Mouse (Mus musculus) heart, embryonic 15.5 days (tissue): ENCODE measurements at regions not wholly inside any gene's neighbourhood (a gene's known extent, or its start where the extent isn't known, plus 50 kb on each side); places are given as distances from the start of the nearest gene placed in this dataset.

Experiments used
- ATAC-seq: fragments of 200-750 bp; cut with Nextera tagmentation; replicated peaks from 2 replicates; pipeline ENCODE4 v1.8.0; 2017; ENCODE audit warnings: low read depth, moderate TSS enrichment; ENCODE audit not compliant: insufficient number of reproducible peaks, insufficient read depth, low FRiP score
- H3K27ac ChIP-seq: fragments of 300-500 bp; sonication (generic); 2 replicates; pipeline ENCODE4 v1.5.1; 2015; ENCODE audit warnings: mild to moderate bottlenecking, inconsistent platforms
- H3K27me3 ChIP-seq: fragments of 300-500 bp; sonication (generic); 2 replicates; pipeline ENCODE4 v1.6.1; 2015; ENCODE audit warnings: inconsistent platforms
- H3K36me3 ChIP-seq: fragments of 300-500 bp; sonication (generic); 2 replicates; pipeline ENCODE4 v1.6.1; 2015; ENCODE audit warnings: mild to moderate bottlenecking, inconsistent platforms
- H3K4me1 ChIP-seq: fragments of 300-500 bp; sonication (generic); replicated peaks from 2 replicates; pipeline ENCODE4 v1.6.1; 2015; ENCODE audit warnings: inconsistent platforms
- H3K4me2 ChIP-seq: fragments of 300-500 bp; sonication (generic); 2 replicates; pipeline ENCODE4 v1.6.1; 2015; ENCODE audit warnings: inconsistent platforms, mild to moderate bottlenecking, moderate library complexity
- H3K4me3 ChIP-seq: fragments of 300-500 bp; sonication (generic); 2 replicates; pipeline ENCODE4 v1.5.1; 2015; ENCODE audit warnings: mild to moderate bottlenecking, inconsistent platforms
- H3K9ac ChIP-seq: fragments of 300-500 bp; sonication (generic); 2 replicates; pipeline ENCODE4 v1.6.1; 2015; ENCODE audit warnings: mild to moderate bottlenecking, inconsistent platforms
- H3K9me3 ChIP-seq: fragments of 300-500 bp; sonication (generic); replicated peaks from 2 replicates; pipeline ENCODE4 v1.6.1; 2016; ENCODE audit warnings: inconsistent platforms
- WGBS: fragments of 180-500 bp; shearing (Covaris S2); methylation state at CpG from one replicate; pipeline ENCODE4 v1.1.7; 2015; ENCODE audit warnings: mixed read lengths; 5-methylcytosine and 5-hydroxymethylcytosine counted together

GRCm38 (mm10) chr13:92911660-92912284 lies 67.2 kb downstream of the Mtx3 start:
- H3K9ac ChIP-seq = no peak overlapping the region
- no peaks in the 10 kb centered on the region for H3K36me3 ChIP-seq
- no peaks in the 10 kb centered on the region for H3K27me3 ChIP-seq
- peaks cover 9% of the 10 kb centered on the region for H3K4me1 ChIP-seq
- H3K4me3 ChIP-seq = no peak overlapping the region
- WGBS = 75% methylated on average over 11 of the region's 11 CpGs
- H3K9me3 ChIP-seq = no peaks in the 10 kb centered on the region
- no peak for ATAC-seq
- H3K27ac ChIP-seq = no peak overlapping the region
- H3K4me2 ChIP-seq = no peak overlapping the region

GRCm38 (mm10) chr13:92912661-92913060 lies 68.1 kb downstream of the Mtx3 start:
- WGBS = 60% methylated on average over 2 of the region's 2 CpGs
- no peak overlapping the region for H3K27ac ChIP-seq

GRCm38 (mm10) chr13:92914631-92915030 lies 70.1 kb downstream of the Mtx3 start:
- ATAC-seq = no peak
- WGBS = 71% methylated on average over 3 of the region's 3 CpGs
- H3K27ac ChIP-seq = no peak overlapping the region

More at GRCm38 (mm10) chr13:92912661-92913060, 68.1 kb downstream of the Mtx3 start:
- no peak overlapping the region for H3K9ac ChIP-seq
- H3K4me2 ChIP-seq = no peak overlapping the region
- H3K27me3 ChIP-seq = no peaks in the 10 kb centered on the region
- H3K9me3 ChIP-seq = no peaks in the 10 kb centered on the region
- H3K36me3 ChIP-seq = no peaks in the 10 kb centered on the region
- no peak overlapping the region for H3K4me3 ChIP-seq
- no peak for ATAC-seq
- peaks cover 2% of the 10 kb centered on the region for H3K4me1 ChIP-seq

GRCm38 (mm10) chr13:92915221-92915839 lies 70.8 kb downstream of the Mtx3 start:
- H3K4me2 ChIP-seq = no peak overlapping the region
- no peaks in the 10 kb centered on the region; the same call in 1 of the 2 replicates for H3K4me1 ChIP-seq
- no peak; the same call in 1 of the 2 replicates for ATAC-seq
- no peak overlapping the region for H3K4me3 ChIP-seq
- H3K36me3 ChIP-seq = no peaks in the 10 kb centered on the region
- no peaks in the 10 kb centered on the region for H3K27me3 ChIP-seq
- peak overlapping the region; percentile 3; the same call in 1 of the 2 replicates for H3K27ac ChIP-seq
- WGBS = 31% methylated on average over 2 of the region's 2 CpGs
- no peak overlapping the region for H3K9ac ChIP-seq
- H3K9me3 ChIP-seq = no peaks in the 10 kb centered on the region

More at GRCm38 (mm10) chr13:92914631-92915030, 70.1 kb downstream of the Mtx3 start:
- no peaks in the 10 kb centered on the region for H3K27me3 ChIP-seq
- H3K9me3 ChIP-seq = no peaks in the 10 kb centered on the region
- H3K4me3 ChIP-seq = no peak overlapping the region
- H3K36me3 ChIP-seq = no peaks in the 10 kb centered on the region
- no peak overlapping the region for H3K4me2 ChIP-seq
- no peak overlapping the region for H3K9ac ChIP-seq
- no peaks in the 10 kb centered on the region; the same call in 1 of the 2 replicates for H3K4me1 ChIP-seq

- H3K27ac ChIP-seq = peak overlapping the region; percentile 3; the same call in 1 of the 2 replicates
- H3K4me3 ChIP-seq = no peak overlapping the region
- H3K36me3 ChIP-seq = no peaks in the 10 kb centered on the region
- no peaks in the 10 kb centered on the region; the same call in 1 of the 2 replicates for H3K4me1 ChIP-seq
- no peak for ATAC-seq
- H3K9ac ChIP-seq = no peak overlapping the region
- WGBS = 90% methylated on average over 5 of the region's 5 CpGs
- no peaks in the 10 kb centered on the region for H3K9me3 ChIP-seq
- no peak overlapping the region for H3K4me2 ChIP-seq
- no peaks in the 10 kb centered on the region for H3K27me3 ChIP-seq
These were observed 71.6 kb downstream of the Mtx3 start for GRCm38 (mm10) chr13:92915948-92916710.

GRCm38 (mm10) chr13:92919882-92920281 lies 75.3 kb downstream of the Mtx3 start:
- Histone ChIP-seq H3K9ac (no peak overlapping the region), H3K36me3 (no peaks in the 10 kb centered on the region), H3K9me3 (no peaks in the 10 kb centered on the region), H3K27ac (no peak overlapping the region), H3K4me3 (no peak overlapping the region), H3K27me3 (no peaks in the 10 kb centered on the region), H3K4me2 (no peak overlapping the region), H3K4me1 (peaks cover 2% of the 10 kb centered on the region; the same call in 1 of the 2 replicates)
- WGBS = 56% methylated on average over 2 of the region's 2 CpGs
- ATAC-seq = no peak

GRCm38 (mm10) chr13:92921936-92922335 lies 77.4 kb downstream of the Mtx3 start:
- Histone ChIP-seq H3K9ac (no peak overlapping the region), H3K4me3 (no peak overlapping the region), H3K36me3 (no peaks in the 10 kb centered on the region), H3K4me2 (no peak overlapping the region), H3K27ac (no peak overlapping the region), H3K4me1 (0 out of 2 replicates have a peak, but pooled peaks cover 4% of the 10 kb centered on the region), H3K9me3 (no peaks in the 10 kb centered on the region), H3K27me3 (no peaks in the 10 kb centered on the region)
- ATAC-seq = no peak
- 94% methylated on average over 3 of the region's 3 CpGs for WGBS

- H3K4me2 ChIP-seq = no peak overlapping the region
- no peaks in the 10 kb centered on the region for H3K9me3 ChIP-seq
- no peak overlapping the region for H3K9ac ChIP-seq
- no peaks in the 10 kb centered on the region for H3K36me3 ChIP-seq
- no peak overlapping the region for H3K27ac ChIP-seq
- H3K27me3 ChIP-seq = no peaks in the 10 kb centered on the region
- H3K4me3 ChIP-seq = no peak overlapping the region
- ATAC-seq = no peak
- 89% methylated on average over 2 of the region's 2 CpGs for WGBS
- H3K4me1 ChIP-seq = 0 out of 2 replicates have a peak, but pooled peaks cover 4% of the 10 kb centered on the region
These were observed 78.9 kb downstream of the Mtx3 start for GRCm38 (mm10) chr13:92923496-92923895.

GRCm38 (mm10) chr13:92924021-92924420 lies 79.5 kb downstream of the Mtx3 start:
- Histone ChIP-seq H3K9ac (no peak overlapping the region), H3K27me3 (no peaks in the 10 kb centered on the region), H3K4me2 (no peak overlapping the region), H3K9me3 (no peaks in the 10 kb centered on the region), H3K4me1 (peaks cover 8% of the 10 kb centered on the region), H3K4me3 (no peak overlapping the region), H3K27ac (no peak overlapping the region), H3K36me3 (no peaks in the 10 kb centered on the region)
- WGBS = 46% methylated on average over 3 of the region's 3 CpGs
- ATAC-seq = no peak

GRCm38 (mm10) chr13:92925196-92925595 lies 80.6 kb downstream of the Mtx3 start:
- Histone ChIP-seq H3K27ac (no peak overlapping the region), H3K4me3 (no peak overlapping the region), H3K27me3 (no peaks in the 10 kb centered on the region), H3K9ac (no peak overlapping the region), H3K36me3 (no peaks in the 10 kb centered on the region), H3K4me1 (peaks cover 16% of the 10 kb centered on the region), H3K9me3 (no peaks in the 10 kb centered on the region), H3K4me2 (no peak overlapping the region)
- no peak for ATAC-seq
- WGBS = 88% methylated on average over 5 of the region's 5 CpGs

- Histone ChIP-seq H3K4me1 (peaks cover 14% of the 10 kb centered on the region), H3K4me3 (no peak overlapping the region), H3K4me2 (no peak overlapping the region), H3K36me3 (no peaks in the 10 kb centered on the region), H3K27ac (peak overlapping the region; percentile 64), H3K9me3 (no peaks in the 10 kb centered on the region), H3K9ac (no peak overlapping the region), H3K27me3 (no peaks in the 10 kb centered on the region)
- WGBS = 3% methylated on average over 1 of the region's 1 CpGs
- peak; percentile 86 for ATAC-seq
These were observed 84.0 kb downstream of the Mtx3 start for GRCm38 (mm10) chr13:92928551-92928950.
